Mouse (Mus musculus) adrenal gland (tissue): Measurements from ENCODE around the gene Exd2.

Experiments used
- intact Hi-C: fragments of 180-260 bp; cut with DNase I; formaldehyde crosslinking; loops from one replicate; pipeline ENCODE4 v1.15.1; 2025

The Exd2 gene

GRCm38 (mm10) chr12:80493311-80493710 lies 30.4 kb downstream of the Exd2 start:
- intact Hi-C loops: no loop called here

- intact Hi-C loops: no loop called here
These were observed 32.8 kb downstream of the Exd2 start for GRCm38 (mm10) chr12:80495691-80496090.

GRCm38 (mm10) chr12:80498356-80498755 lies 35.5 kb downstream of the Exd2 start:
- intact Hi-C loops: no loop called here

- intact Hi-C loops: no loop called here
These were observed 37.6 kb downstream of the Exd2 start for GRCm38 (mm10) chr12:80500506-80500905.

GRCm38 (mm10) chr12:80504718-80505117 lies 41.8 kb downstream of the Exd2 start:
- intact Hi-C loops: no loop called here

GRCm38 (mm10) chr12:80507041-80507745 lies 44.3 kb downstream of the Exd2 start:
- intact Hi-C loops: no loop called here

- intact Hi-C loops: no loop called here
These were observed 55.1 kb downstream of the Exd2 start, which contains the start of gene Galnt16 for GRCm38 (mm10) chr12:80517977-80518376. Gene Galnt16, plus strand, starts transcription at chr12:80518277.

GRCm38 (mm10) chr12:80518393-80518756 lies 55.5 kb downstream of the Exd2 start:
- intact Hi-C loops: no loop called here

- intact Hi-C loops: no loop called here
These were observed 56.1 kb downstream of the Exd2 start for GRCm38 (mm10) chr12:80518757-80519620.

GRCm38 (mm10) chr12:80519621-80520332 lies 56.9 kb downstream of the Exd2 start:
- intact Hi-C loops: no loop called here

GRCm38 (mm10) chr12:80522006-80522405 lies 59.1 kb downstream of the Exd2 start:
- intact Hi-C loops: no loop called here

- intact Hi-C loops: no loop called here
These were observed 61.5 kb downstream of the Exd2 start for GRCm38 (mm10) chr12:80524276-80524921.

GRCm38 (mm10) chr12:80525513-80525912 lies 62.6 kb downstream of the Exd2 start:
- intact Hi-C loops: no loop called here

GRCm38 (mm10) chr12:80526511-80526910 lies 63.6 kb downstream of the Exd2 start:
- intact Hi-C loops: no loop called here

- intact Hi-C loops: no loop called here
These were observed 65.0 kb downstream of the Exd2 start for GRCm38 (mm10) chr12:80527727-80528389.

GRCm38 (mm10) chr12:80530052-80530451 lies 67.2 kb downstream of the Exd2 start:
- intact Hi-C loops: no loop called here

- intact Hi-C loops: no loop called here
These were observed 67.7 kb downstream of the Exd2 start for GRCm38 (mm10) chr12:80530630-80531029.

GRCm38 (mm10) chr12:80531585-80531984 lies 68.7 kb downstream of the Exd2 start:
- intact Hi-C loops: no loop called here

- intact Hi-C loops: no loop called here
These were observed 71.0 kb downstream of the Exd2 start for GRCm38 (mm10) chr12:80533876-80534275.

- intact Hi-C loops: no loop called here
These were observed 74.4 kb downstream of the Exd2 start for GRCm38 (mm10) chr12:80537313-80537712.

GRCm38 (mm10) chr12:80538311-80538710 lies 75.4 kb downstream of the Exd2 start:
- intact Hi-C loops: no loop called here
